ENCODE assay signal across 8 mouse cellular contexts in genomic region chrX:7789542-7790136, GRCm38 (mm10). TPM values are rescaled to one million over a fixed set of nuclear protein-coding genes. Genes with fewer than 3 reads are reported as not detected.
DNase-seq lines count a peak whose midpoint lies in the region; ATAC-seq and TF ChIP-seq lines count a peak whose summit lies in the region.

Gene Gripap1, plus strand, starts transcription at chrX:7789765.

- intact Hi-C loops in heart, postnatal 36 days (cut with DNase I) = loop anchor here (5.0 to 10.0 kb wide), 3 partner anchors 37 to 465 kb away; partner anchors contain the start of genes Ccdc120 and Slc35a2

- peak; percentile 39 for DNase-seq in G1E (ENCODE audit: low spot score)
- DNase-seq in cerebellum, adult 11-12 months = peak; percentile 74
- DNase-seq in heart, postnatal 36 days = peak; percentile 74 to 75
- DNase-seq in layer of hippocampus, adult 2 months (ENCODE audit: low spot score in 2 of 2) = peak; percentile 65 to 74
- DNase-seq in lung, embryonic 14.5 days = peak; percentile 87
- peak; percentile 70 to 75 for DNase-seq in thymus, postnatal 10 days (ENCODE audit: low spot score in 2 of 2)

- peak; percentile 22; the same call in 1 of the 2 replicates for TF ChIP-seq POLR2A in olfactory bulb, adult 2 months (IDR thresholded peaks at IDR 0.05; ENCODE audit: insufficient read depth, low read depth, low read length)

- peak; percentile 76 for ATAC-seq in G1E (ENCODE audit: extremely low read depth, insufficient number of reproducible peaks, low FRiP score, poor library complexity, severe bottlenecking)
- ATAC-seq in forebrain, embryonic 16.5 days = peak; percentile 93
- peak; percentile 91 for ATAC-seq in lung, embryonic 14.5 days (ENCODE audit: insufficient read depth)

- no peaks in the 10 kb centered on the region for H3K9me3 ChIP-seq in G1E (replicated peaks)
- H3K9me3 ChIP-seq in forebrain, embryonic 16.5 days (ENCODE audit: control insufficient read depth, low read length) = no peaks in the 10 kb centered on the region
- H3K9me3 ChIP-seq in lung, embryonic 14.5 days (ENCODE audit: low read depth, low read length) = no peaks in the 10 kb centered on the region

- H3K9ac ChIP-seq in forebrain, embryonic 16.5 days (replicated peaks; ENCODE audit: low read depth, low read length) = peak within 1 kb of the TSS; percentile 63
- H3K9ac ChIP-seq in lung, embryonic 14.5 days = peak within 1 kb of the TSS; percentile 48

- H3K4me2 ChIP-seq in forebrain, embryonic 16.5 days (ENCODE audit: low read length) = peak within 1 kb of the TSS; percentile 72
- H3K4me2 ChIP-seq in lung, embryonic 14.5 days = peak within 1 kb of the TSS; percentile 62

- WGBS in forebrain, embryonic 16.5 days = 13% methylated on average over 24 of the region's 24 CpGs
- WGBS in lung, embryonic 14.5 days = 8% methylated on average over 24 of the region's 24 CpGs
- 18% methylated on average over 24 of the region's 24 CpGs for WGBS in olfactory bulb, adult 2 months

- no peak for TF ChIP-seq CTCF in G1E (IDR thresholded peaks at IDR 0.05; ENCODE audit: low read depth, low read length)
- TF ChIP-seq CTCF in layer of hippocampus, adult 2 months (conservative IDR thresholded peaks at IDR 0.05) = no peak
- TF ChIP-seq CTCF in lung, embryonic 14.5 days (IDR thresholded peaks at IDR 0.05; ENCODE audit: low read depth) = no peak
- TF ChIP-seq CTCF in olfactory bulb, adult 2 months (IDR thresholded peaks at IDR 0.05; ENCODE audit: insufficient read depth, low read depth, low read length) = no peak

- H3K27me3 ChIP-seq in G1E (ENCODE audit: insufficient read depth, low read length) = no peaks in the 10 kb centered on the region
- no peaks in the 10 kb centered on the region for H3K27me3 ChIP-seq in forebrain, embryonic 16.5 days (replicated peaks; ENCODE audit: control insufficient read depth, insufficient read depth, low read length)
- H3K27me3 ChIP-seq in lung, embryonic 14.5 days (ENCODE audit: insufficient read depth, low read length) = no peaks in the 10 kb centered on the region

- H3K27ac ChIP-seq in forebrain, embryonic 16.5 days (ENCODE audit: low read length) = 0 out of 2 replicates have a peak within 1 kb of the TSS, but pooled peaks have one; percentile 28
- H3K27ac ChIP-seq in layer of hippocampus, adult 2 months = peak within 1 kb of the TSS; percentile 99
- H3K27ac ChIP-seq in lung, embryonic 14.5 days (ENCODE audit: low read depth) = no peak within 1 kb of the TSS
- peak within 1 kb of the TSS; percentile 83 for H3K27ac ChIP-seq in olfactory bulb, adult 2 months (ENCODE audit: insufficient read depth, low read depth, low read length)

- H3K36me3 ChIP-seq in G1E (replicated peaks) = peaks cover 31% of the 10 kb centered on the region
- no peaks in the 10 kb centered on the region for H3K36me3 ChIP-seq in forebrain, embryonic 16.5 days (ENCODE audit: control insufficient read depth, insufficient read depth)
- H3K36me3 ChIP-seq in lung, embryonic 14.5 days (ENCODE audit: insufficient read depth) = no peaks in the 10 kb centered on the region

- peak within 1 kb of the TSS; percentile 72 for H3K4me3 ChIP-seq in G1E (ENCODE audit: low read depth, low read length)
- peak within 1 kb of the TSS; percentile 62 for H3K4me3 ChIP-seq in forebrain, embryonic 16.5 days (replicated peaks; ENCODE audit: low read length)
- peak within 1 kb of the TSS; percentile 74 for H3K4me3 ChIP-seq in layer of hippocampus, adult 2 months
- H3K4me3 ChIP-seq in lung, embryonic 14.5 days (ENCODE audit: low read depth, low read length) = peak within 1 kb of the TSS; percentile 56
- H3K4me3 ChIP-seq in olfactory bulb, adult 2 months (ENCODE audit: insufficient read depth, low read depth, low read length) = peak within 1 kb of the TSS; percentile 76

- H3K4me1 ChIP-seq in G1E (ENCODE audit: insufficient read depth, low read depth, low read length) = peaks cover 16% of the 10 kb centered on the region
- peaks cover 6% of the 10 kb centered on the region for H3K4me1 ChIP-seq in forebrain, embryonic 16.5 days (replicated peaks; ENCODE audit: control insufficient read depth, insufficient read depth, low read length)
- no peaks in the 10 kb centered on the region for H3K4me1 ChIP-seq in lung, embryonic 14.5 days (ENCODE audit: insufficient read depth)
- 0 out of 2 replicates have a peak, but pooled peaks cover 3% of the 10 kb centered on the region for H3K4me1 ChIP-seq in olfactory bulb, adult 2 months (ENCODE audit: control insufficient read depth, insufficient read depth, low read length)

RNA-seq across cellular contexts. Expression of gene Gripap1, which starts in this region (rescaled TPM):
- total RNA-seq in G1E (2014; fragmentation: Nextera tagmentation) (77.0 and 116 TPM in 2 replicates), G1E (2017) (45.7 and 53.8 TPM in 2 replicates)
- polyA plus RNA-seq in G1E (2012) = 24.6 and 30.6 TPM in 2 replicates
- 72.6 and 81.9 TPM in 2 replicates for polyA plus RNA-seq in forebrain, embryonic 16.5 days (2015; fragmentation: Nextera tagmentation; extraction: Ambion mirVana)
- 10 to 100 TPM; 25.1 to 25.4 TPM for total RNA-seq in heart, postnatal 36 days (2021)
- total RNA-seq in layer of hippocampus, adult 2 months (2021) = 100 to 1,000 TPM; 105 to 108 TPM
- 30.7 and 34.1 TPM in 2 replicates for polyA plus RNA-seq in lung, embryonic 14.5 days (2014; fragmentation: Nextera tagmentation; extraction: Ambion mirVana)
- polyA plus RNA-seq in olfactory bulb, adult 2 months (2012; ENCODE audit: insufficient read depth, insufficient read length, low replicate concordance, missing spikeins) = 96.6 TPM in 1 of 2 replicates, not detected in the other
